Mouse (Mus musculus): ENCODE results near the gene Fundc1.
"Not testable (repeated sequence)": the region's sequence is repeated elsewhere in the genome, so short reads cannot be mapped to it uniquely, and the experiment has no call there.

Fundc1 gene

DNA sequence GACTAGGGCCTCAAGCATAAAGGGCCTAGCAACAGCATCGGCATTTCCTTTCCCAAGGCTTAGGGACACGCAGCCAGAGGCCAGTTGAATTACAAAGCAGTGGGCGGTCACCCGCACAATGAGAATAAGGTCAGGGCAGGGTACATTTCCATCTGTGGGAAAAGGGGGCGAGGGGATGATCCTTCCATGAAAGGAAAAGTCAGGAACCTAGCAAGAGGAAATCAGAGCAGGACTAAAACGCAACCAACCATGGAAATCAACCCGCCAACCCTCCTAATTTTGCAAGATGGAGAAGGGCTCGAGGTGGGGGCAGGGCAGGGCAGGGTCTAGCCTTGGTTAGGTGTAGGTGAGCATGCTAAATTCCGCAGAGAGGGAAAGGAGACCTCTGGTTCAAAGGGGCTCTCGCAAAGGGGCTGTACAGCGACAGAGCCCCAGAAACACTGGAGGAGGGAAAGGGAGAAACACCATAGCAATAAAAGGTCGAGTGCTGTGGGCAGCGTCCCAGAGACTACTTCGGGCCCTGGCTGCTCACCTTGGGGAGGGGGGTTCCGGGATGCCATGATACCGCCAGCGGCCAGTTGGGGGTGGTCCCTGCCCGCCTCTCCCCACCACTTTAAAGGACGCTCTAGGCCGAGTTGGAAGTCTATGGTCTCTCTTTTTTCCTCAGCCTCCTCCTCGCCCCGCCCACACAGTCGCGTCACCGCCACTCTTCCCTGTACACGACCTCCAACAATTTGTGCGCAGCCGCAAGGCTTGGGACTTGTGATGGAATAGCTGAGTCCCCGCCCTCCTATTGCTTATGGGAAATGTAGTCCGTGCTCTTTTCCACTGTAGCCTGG, at the start of gene Fundc1:
TSS of gene Fundc1 (minus strand) at position 705 of the 839 bp plus-strand sequence.
- peak; percentile 94 to 97 for DNase-seq (ENCODE audit: inconsistent age in 2 of 2, low spot score in 1 of 2)

DNA sequence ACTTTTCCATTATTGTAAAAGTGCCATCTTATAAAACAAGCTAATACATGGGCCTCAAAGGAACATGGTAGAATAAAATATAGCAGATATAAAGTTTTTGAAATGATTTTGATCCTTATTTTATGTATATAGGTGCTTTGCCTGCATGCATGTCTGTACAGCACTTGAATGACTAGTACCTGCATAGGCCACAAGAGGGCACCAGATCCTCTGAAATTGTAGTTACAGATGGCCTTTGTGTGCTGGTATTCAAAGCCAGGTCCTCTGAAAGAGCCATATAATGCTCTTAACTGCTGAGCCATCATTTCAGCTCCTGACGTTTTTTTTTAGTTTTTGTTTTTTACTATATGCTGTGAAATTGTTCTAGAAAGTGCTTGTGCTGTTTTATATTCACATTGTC, 39.1 kb upstream of the Fundc1 start:
- DNase-seq (ENCODE audit: inconsistent age in 2 of 2, low spot score in 1 of 2), result no peak

DNA sequence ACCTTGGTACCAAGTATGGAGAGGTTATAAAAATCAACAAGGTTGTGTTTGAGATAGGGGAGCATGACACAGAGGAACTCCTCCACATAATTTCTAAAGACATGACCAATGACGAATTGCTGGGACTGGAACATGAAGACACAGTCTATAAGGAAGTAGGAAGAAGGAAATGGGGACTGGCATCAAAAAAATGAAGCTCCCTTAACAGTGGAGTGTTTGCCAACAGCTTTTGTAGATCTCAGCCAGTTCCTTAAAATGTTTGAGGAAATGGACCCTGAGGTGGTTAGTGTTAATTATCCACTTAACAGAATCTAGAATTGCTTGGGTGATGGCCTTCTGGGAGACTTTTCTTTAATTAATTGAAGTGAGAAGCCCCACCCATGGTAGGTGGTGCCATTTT, 36.6 kb upstream of the Fundc1 start:
- DNase-seq (ENCODE audit: inconsistent age in 2 of 2, low spot score in 1 of 2), result no peak

DNA sequence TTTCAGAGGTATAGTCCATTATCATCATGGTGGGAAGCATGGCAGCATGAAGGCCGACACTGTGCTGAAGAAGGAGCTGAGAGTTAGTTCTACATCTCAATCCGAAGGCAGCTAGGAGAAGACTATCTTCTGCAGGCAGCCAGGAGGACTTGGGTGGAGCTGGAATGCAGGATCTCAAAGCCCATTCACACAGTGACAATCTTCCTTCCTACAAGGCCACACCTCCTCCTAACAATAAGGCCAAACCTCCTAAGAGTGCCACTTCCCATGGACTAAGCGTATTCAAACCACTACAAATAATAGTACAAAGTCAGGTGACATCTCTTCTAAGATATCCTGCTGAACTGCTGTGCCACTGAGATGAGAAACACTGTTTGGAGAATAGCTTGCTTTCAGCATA, 35.5 kb upstream of the Fundc1 start:
- DNase-seq (ENCODE audit: inconsistent age in 2 of 2, low spot score in 1 of 2), result no peak

DNA sequence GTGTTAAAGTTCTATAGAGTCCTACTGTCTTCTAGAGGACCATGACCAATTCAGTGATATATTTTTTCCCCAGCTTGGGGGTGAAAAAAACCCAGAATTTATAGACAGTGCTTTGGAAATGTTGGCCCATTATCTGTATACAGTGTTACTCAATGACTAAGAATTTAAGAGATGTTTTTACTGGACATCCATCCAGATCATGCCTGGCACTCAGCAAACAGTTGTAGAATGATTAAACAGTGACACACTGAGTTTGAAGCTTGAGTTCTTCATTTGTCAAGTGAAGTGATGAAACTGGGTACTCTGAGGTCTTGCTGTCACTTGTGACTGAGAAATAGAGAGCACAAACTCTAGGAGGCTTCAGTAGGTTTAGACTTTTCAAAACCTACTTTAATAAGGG, 21.2 kb upstream of the Fundc1 start:
- no peak for DNase-seq (ENCODE audit: inconsistent age in 2 of 2, low spot score in 1 of 2)

DNA sequence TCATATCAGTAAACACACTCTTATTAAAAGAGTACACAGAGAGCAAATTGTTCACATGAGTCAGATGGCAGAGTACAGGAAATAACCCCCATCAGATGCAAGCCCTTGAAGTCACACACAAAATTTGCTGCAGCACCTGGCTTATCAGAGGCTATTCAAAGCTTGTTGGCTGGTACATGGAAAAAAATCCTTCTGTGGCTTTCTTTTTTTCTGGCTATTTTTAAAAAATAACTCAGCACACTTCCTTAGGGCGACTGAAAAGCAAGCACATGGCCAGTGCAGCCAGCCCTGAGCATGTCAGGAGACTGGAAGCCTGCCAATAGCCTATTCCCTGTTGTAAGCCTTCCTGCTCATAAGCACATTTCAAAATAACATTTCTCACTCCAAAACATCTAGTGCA, 18.6 kb upstream of the Fundc1 start:
- DNase-seq (ENCODE audit: inconsistent age in 2 of 2, low spot score in 1 of 2), result peak; percentile 44 to 80

DNA sequence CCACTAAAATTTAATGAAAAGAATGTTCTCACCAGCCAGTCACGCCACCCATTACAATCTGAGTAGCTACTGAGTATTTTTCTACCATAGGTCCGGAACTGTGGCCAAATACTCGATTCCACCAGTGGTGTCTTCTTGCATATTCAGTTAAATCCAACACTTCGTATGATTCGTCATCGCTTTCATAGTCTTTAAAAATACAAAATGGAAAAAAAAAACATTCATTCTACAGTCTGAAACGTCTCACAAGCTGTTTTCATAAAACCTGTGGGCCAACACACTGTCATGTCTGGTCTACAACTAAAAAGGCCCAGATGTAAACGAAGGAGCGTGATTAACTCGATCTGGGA, 879 bp downstream of the Fundc1 start:
- DNase-seq (ENCODE audit: inconsistent age in 2 of 2, low spot score in 1 of 2), result peak in 1 of 2 experiments; percentile 6

DNA sequence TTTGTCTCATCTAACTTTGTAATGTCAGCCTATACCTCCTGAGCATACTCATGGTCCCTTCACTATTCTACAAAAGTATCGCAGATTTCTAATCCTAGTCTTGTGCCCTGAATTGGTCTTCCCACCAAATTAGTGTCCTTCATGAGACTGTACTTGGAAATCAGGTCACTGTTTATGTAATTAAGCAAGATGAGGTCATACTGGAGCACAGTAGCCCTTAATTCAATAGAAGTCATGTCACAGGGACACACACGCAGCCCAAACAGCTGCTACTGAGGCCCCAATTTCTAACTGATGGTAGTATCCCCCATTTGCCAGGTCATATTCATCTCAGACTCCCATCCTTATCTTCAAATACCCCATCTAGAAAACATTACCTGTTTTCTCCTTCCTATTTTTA, 3.5 kb downstream of the Fundc1 start:
- peak in 1 of 2 experiments; percentile 56 for DNase-seq (ENCODE audit: inconsistent age in 2 of 2, low spot score in 1 of 2)

DNA sequence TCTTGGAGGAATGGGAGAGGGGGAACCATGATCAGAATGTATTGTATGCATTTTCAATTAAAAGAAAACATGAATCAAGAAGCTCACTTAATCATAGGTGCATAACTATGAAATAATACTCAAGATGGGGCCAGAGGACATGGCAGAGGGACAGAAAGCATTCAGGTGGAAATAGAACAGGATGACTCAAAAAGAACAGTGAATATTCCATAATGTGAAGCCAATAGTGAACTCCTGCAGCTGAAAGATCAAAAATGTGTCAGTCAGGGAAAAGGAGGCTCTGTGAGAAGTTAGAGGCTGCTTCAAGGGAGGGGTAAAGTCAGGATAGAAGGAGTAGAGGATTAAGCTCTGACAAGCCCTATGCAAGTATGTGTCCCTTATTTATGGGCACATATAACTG, 6.4 kb downstream of the Fundc1 start:
- DNase-seq (ENCODE audit: inconsistent age in 2 of 2, low spot score in 1 of 2), result no peak

DNA sequence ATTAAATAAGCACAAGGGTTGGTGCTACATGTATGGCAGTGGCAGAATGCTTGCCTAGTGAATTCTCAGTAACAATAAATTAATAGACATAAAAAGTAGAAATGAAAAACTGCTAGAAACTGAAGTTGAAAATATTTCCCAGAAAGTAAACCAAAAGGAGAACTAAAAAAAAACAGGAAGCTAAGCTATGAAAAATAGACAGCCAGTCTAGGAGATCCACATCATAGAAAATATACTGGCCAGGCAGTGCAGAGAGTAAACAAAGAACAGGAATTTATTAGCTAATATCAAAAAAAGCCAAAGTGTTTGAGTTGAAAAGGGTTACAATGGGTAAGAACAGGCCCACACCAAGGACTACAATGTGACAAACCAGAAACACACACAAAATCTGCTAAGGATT, 7.4 kb downstream of the Fundc1 start:
- DNase-seq (ENCODE audit: inconsistent age in 2 of 2, low spot score in 1 of 2), result no peak

DNA sequence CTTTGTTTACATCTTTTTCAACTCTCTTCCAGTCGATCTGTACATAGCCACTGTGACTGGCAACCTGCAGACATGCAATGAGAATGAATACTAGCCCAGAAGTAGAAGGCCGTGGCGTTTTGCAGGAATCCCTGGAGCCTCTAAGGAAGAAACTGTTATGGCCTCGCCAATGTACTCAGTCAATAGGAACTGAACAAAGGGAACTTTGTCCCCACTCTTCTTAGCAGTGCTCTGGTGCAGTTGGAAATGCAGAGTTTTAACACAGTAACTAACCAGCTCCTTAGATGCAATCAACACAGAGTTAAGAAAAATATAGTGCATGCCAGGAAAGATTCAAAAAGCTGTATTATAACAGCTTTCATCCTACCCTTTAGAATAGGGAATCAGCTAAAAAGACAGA, 13.4 kb downstream of the Fundc1 start:
- no peak for DNase-seq (ENCODE audit: inconsistent age in 2 of 2, low spot score in 1 of 2)

DNA sequence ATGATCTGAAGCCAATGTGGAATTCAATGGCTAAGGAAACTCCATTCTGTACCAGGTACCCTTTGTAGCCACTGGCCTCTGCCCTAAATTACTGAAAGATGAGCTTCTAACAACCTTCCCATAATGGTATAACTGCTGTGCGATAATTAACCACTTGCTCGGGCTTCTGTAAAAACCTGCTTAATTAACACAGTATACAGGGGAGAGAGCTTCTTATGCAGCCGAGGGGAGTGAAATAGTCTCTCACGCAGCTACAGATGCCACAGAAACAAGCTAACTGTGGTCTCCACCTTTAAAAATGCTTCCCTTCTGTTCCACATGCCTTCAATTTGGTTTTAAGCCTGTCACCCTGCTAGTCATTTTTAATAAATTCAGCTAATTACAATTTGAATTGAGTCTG, 17.6 kb downstream of the Fundc1 start:
- DNase-seq (ENCODE audit: inconsistent age in 2 of 2, low spot score in 1 of 2), result no peak

DNA sequence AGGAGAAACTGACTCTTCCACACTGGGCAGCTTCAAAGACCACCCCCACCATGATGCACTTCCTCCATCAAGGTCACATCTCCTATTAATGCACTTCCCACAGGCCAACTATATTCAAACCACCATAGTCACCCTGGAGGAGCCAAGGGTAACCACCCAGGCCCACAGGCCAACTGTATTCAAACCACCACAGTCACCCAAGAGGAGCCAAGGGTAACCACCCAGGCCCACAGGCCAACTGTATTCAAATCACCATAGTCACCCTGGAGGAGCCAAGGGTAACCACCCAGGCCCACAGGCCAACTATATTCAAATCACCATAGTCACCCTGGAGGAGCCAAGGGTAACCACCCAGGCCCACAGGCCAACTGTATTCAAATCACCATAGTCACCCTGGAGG, 20.5 kb downstream of the Fundc1 start:
- not testable (repeated sequence) for DNase-seq (ENCODE audit: inconsistent age in 2 of 2, low spot score in 1 of 2)

DNA sequence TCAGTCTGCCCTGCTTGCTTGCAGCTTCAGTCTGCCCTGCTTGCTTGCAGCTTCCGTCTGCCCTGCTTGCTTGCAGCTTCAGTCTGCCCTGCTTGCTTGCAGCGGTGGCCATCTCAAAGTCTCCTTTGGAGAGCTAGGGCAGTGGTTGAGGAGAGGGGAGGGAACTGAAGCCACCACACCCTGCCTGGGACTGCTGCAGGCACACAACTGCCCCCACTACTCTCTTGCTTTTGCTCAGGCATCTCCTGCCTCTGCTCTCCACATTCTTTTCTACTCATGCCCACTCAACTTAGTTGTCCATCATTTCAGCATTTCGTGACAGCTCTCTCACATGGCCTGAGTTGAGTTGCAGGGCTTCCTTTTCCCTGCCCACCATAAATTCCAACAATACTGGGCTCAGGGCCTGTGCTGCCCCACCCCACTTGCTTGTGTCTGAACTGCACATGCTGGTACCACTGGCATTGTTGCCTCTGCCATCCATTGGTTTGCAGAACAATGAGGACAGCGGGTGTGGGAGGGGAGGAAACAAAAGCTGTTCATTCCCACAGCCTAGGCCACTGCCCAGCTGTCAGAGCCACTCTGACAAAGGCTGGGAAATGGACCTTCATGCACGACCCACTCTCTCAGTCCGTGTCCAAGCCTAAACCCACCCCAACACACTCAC, 24.9 kb downstream of the Fundc1 start:
- DNase-seq (ENCODE audit: inconsistent age in 2 of 2, low spot score in 1 of 2), result no peak

DNA sequence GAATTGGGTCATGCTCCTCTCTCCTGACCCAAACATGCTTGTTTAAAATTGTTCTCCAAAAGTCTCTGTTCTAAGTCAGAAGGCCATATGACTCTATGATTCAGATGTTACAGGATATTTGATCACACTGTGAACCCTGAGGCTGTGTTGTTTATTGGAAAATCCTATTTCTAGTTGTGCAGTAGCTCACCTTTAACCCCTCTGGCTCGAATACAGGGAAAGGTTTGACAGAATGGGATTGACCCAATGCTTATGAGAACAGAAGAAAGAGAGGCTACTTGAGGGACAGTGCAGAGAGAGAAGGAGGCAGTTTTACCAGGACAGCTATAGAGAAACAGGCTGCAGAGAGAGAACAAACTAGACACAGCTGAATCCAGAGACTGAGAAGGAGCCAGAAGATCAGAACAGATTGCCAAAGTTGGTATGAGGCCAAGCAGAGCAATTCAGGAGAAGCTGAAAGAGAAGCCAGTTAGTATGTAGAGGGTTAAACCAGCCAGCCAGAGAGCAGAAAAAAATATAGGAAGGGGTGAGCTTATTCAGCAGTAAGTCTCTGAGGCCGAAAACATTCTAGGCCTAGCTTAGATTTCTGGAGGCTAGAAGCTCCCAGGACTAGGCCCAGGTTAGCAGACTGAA, 27.1 kb downstream of the Fundc1 start:
- peak; percentile 7 to 57 for DNase-seq (ENCODE audit: inconsistent age in 2 of 2, low spot score in 1 of 2)

DNA sequence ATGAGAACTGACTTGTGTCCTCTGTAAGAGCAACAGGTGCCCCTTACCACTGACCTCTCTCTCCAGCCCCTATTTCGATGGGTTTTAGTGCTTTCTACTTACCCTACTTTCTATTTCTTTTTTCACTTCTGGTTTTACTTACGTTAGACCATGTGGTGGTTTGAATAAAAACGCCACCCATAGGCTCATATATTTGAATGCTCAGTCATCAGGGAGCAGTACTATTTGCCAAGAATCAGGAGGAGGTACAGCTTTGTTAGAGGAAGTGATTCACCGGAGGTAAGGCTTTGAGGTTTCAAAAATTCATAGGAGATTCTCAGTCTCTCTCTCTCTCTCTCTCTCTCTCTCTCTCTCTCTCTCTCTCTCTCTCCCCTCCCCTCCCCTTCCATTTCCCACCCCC, 34.4 kb downstream of the Fundc1 start:
- DNase-seq (ENCODE audit: inconsistent age in 2 of 2, low spot score in 1 of 2), result no peak

DNA sequence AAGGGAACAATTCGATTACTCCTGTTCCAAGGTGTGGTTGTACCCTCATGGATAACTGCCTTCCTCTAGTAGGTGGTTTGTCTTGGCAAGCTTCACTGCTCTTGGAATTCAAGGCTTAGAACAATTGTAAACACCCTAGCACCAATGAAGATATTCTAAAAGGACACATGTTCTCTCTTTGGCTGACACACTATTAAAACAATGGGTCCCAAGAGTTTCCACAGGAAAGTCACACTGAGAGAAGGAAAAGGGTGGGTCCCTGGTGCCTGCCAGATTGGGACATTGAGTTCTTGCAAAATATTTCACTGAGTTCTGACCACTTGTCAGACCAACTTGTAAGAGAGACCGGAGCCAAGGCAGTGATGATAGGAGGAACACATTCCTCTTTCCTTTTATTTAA, 45.1 kb downstream of the Fundc1 start:
- DNase-seq (ENCODE audit: inconsistent age in 2 of 2, low spot score in 1 of 2), result peak in 1 of 2 experiments; percentile 41

DNA sequence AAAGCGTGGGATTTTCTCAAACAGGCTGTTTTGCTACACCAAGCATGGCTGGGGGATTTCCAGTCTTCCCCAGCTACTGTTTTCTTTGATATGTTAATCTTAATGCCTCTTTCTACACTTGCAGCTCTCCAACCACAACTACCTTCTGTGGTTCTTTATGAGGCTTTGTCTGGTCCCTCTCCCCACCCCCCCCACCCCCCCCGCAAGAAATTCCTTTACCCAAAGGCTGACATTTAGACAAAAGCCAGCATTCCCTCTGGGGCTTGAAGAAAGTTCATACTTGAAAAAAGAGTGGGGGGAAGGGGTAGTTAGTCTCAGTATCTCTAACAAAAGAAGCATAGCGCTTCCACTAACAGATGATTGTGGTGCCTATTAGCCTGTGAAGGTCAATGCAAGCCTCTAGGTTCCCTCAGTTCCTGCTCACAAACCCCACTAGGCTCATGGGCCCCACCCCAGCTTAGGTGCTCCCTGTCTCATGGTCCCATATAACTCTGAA, 50.9 kb downstream of the Fundc1 start:
- DNase-seq (ENCODE audit: inconsistent age in 2 of 2, low spot score in 1 of 2), result no peak

DNA sequence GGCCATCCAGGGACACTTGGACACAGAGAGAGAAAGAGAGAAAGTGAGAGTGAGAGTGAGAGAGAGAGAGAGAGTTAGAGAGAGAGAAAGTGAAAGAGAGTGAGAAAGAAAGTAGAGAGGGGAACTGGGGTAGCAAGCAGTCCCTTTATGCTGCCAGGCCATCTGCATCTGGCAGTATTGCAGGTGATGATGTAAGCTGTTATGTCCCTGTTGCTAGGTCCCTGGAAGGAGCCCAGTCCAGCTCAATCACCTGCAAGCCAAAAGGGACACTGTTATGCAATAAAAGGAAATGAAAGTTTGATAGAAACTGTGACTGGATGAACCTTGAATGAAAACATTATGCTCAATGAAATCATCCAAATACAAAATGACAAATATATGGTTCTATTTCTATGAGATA, 52.0 kb downstream of the Fundc1 start:
- DNase-seq (ENCODE audit: inconsistent age in 2 of 2, low spot score in 1 of 2), result peak; percentile 15 to 62

DNA sequence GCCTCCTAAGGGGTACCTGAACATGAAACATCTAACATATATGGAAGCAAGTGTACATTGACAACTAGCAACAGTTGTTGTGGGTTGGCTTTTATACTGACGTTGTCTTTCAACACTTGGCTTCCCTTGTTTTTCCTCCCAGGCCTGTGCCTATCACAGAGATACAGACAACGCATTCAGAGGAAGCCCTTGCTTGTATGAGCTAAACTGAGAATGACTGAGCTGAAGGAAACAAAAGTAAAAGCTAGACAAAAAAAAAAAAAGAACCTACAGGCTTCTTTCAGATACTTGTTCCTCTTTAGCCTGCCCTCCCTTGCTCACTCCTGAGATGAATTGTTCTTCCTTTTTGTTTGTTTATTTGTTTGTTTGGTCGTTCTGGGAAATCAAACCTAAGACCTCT, 58.1 kb downstream of the Fundc1 start:
- DNase-seq (ENCODE audit: inconsistent age in 2 of 2, low spot score in 1 of 2), result no peak

DNA sequence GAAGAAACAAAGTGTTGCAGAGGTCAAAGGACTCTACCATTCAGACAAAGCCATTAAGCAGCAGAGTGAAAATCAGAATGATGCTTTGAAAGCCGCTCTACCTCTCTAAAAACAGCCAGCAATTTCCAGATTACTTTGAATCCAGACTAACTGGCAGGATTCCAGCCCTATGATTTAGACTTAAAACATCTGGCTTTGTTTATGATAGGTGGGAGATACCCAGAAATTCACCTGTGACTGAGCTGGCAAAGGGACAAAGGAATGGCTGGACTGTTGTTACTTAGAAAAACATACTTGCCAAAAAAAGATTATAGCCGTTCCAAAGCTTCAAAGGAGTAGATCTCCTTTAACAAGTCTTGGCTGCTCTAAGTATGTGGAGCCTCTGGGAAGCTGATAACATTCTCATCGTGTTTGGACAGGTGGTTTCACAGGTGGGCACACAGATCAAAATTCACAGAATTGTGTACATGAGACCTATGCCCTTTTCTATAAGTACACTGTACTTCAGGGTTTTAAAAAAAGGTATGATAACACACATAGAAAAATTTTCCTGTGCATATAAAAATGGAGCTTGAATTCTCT, 60.0 kb downstream of the Fundc1 start:
- no peak for DNase-seq (ENCODE audit: inconsistent age in 2 of 2, low spot score in 1 of 2)

All from adrenal gland, adult (tissue).